Mouse (Mus musculus) stomach, embryonic 14.5 days (tissue): ENCODE data around the gene Zfp11. TPM values are rescaled to one million over a fixed set of nuclear protein-coding genes. Genes with fewer than 3 reads are reported as not detected.
A peak's percentile ranks its signal among the peaks of the same experiment; 100 is the strongest.

Source experiments
- ATAC-seq: fragments of 200-750 bp; cut with Nextera tagmentation; 2 replicates; pipeline ENCODE4 v1.8.0; 2017; ENCODE audit warnings: low read depth, moderate TSS enrichment; ENCODE audit not compliant: insufficient number of reproducible peaks, insufficient read depth, low FRiP score
- H3K27ac ChIP-seq: fragments of 300-500 bp; sonication (generic); 2 replicates; pipeline ENCODE4 v1.5.1; 2014; ENCODE audit warnings: mild to moderate bottlenecking, low read length, moderate library complexity, mixed read lengths
- H3K27me3 ChIP-seq: fragments of 300-500 bp; sonication (generic); 2 replicates; pipeline ENCODE4 v1.6.1; 2014; ENCODE audit warnings: low read length, control low read depth, mixed read lengths; ENCODE audit not compliant: control insufficient read depth, insufficient read depth
- H3K36me3 ChIP-seq: fragments of 300-500 bp; sonication (generic); 2 replicates; pipeline ENCODE4 v1.6.1; 2014; ENCODE audit warnings: mild to moderate bottlenecking, control low read depth, low read length, moderate library complexity, mixed read lengths; ENCODE audit not compliant: control insufficient read depth, insufficient read depth
- H3K4me1 ChIP-seq: fragments of 300-500 bp; sonication (generic); 2 replicates; pipeline ENCODE4 v1.6.1; 2014; ENCODE audit warnings: low read length, control low read depth, mixed read lengths; ENCODE audit not compliant: control insufficient read depth, insufficient read depth
- H3K4me2 ChIP-seq: fragments of 300-500 bp; sonication (generic); replicated peaks from 2 replicates; pipeline ENCODE4 v1.6.1; 2014; ENCODE audit warnings: low read depth, low read length, control low read depth
- H3K4me3 ChIP-seq: fragments of 300-500 bp; sonication (generic); 2 replicates; pipeline ENCODE4 v1.5.1; 2014; ENCODE audit warnings: low read depth, low read length, control low read depth
- H3K9ac ChIP-seq: fragments of 300-500 bp; sonication (generic); replicated peaks from 2 replicates; pipeline ENCODE4 v1.6.1; 2014; ENCODE audit warnings: low read depth, mild to moderate bottlenecking, control low read depth, low read length, moderate library complexity, mixed read lengths
- H3K9me3 ChIP-seq: fragments of 300-500 bp; sonication (generic); 2 replicates; pipeline ENCODE4 v1.6.1; 2016; ENCODE audit warnings: low read depth, low read length, control low read depth; ENCODE audit not compliant: control insufficient read depth
- WGBS: fragments of 180-500 bp; shearing (Covaris S2); extraction: QIAGEN DNeasy Blood & Tissue Kit; methylation state at CpG from one replicate; pipeline ENCODE4 v1.1.7; 2014; 5-methylcytosine and 5-hydroxymethylcytosine counted together
- polyA plus RNA-seq: library from polyadenylated mRNA; unstranded; fragments of >200 nt; fragmentation: Nextera tagmentation; extraction: Ambion mirVana; gene quantifications from 2 replicates; pipeline ENCODE4 v1.2.1, GENCODE M21; 2014

The Zfp11 gene
- polyA plus RNA-seq = 4.7 and 5.8 TPM in 2 replicates

GRCm38 (mm10) chr5:129670036-129670458, at the start of gene Zfp11:
Gene Zfp11, minus strand, starts transcription at chr5:129670099.
- Histone ChIP-seq H3K4me3 (peak within 1 kb of the TSS; percentile 72), H3K4me2 (peak within 1 kb of the TSS; percentile 50), H3K27ac (no peak within 1 kb of the TSS), H3K9ac (peak within 1 kb of the TSS; percentile 75), H3K4me1 (no peaks in the 10 kb centered on the region), H3K27me3 (no peaks in the 10 kb centered on the region), H3K36me3 (no peaks in the 10 kb centered on the region), H3K9me3 (0 out of 2 replicates have a peak, but pooled peaks cover 3% of the 10 kb centered on the region)
- WGBS = under 1% methylated on average over 23 of the region's 23 CpGs
- ATAC-seq = peak; percentile 82; the same call in 1 of the 2 replicates

GRCm38 (mm10) chr5:129717016-129717415, 47.1 kb upstream of the Zfp11 start:
- H3K27ac ChIP-seq = no peak overlapping the region
- H3K4me3 ChIP-seq = no peak overlapping the region
- ATAC-seq = no peak
- WGBS = 81% methylated on average over 9 of the region's 9 CpGs
- no peaks in the 10 kb centered on the region for H3K27me3 ChIP-seq
- H3K9me3 ChIP-seq = no peaks in the 10 kb centered on the region
- peaks cover 30% of the 10 kb centered on the region for H3K36me3 ChIP-seq
- no peak overlapping the region for H3K9ac ChIP-seq
- no peak overlapping the region for H3K4me2 ChIP-seq
- peaks cover 5% of the 10 kb centered on the region for H3K4me1 ChIP-seq

- H3K27me3 ChIP-seq = no peaks in the 10 kb centered on the region
- 0 out of 2 replicates have a peak within 1 kb of the TSS, but pooled peaks have one; percentile 44 for H3K27ac ChIP-seq
- H3K4me2 ChIP-seq = peak within 1 kb of the TSS; percentile 88
- H3K4me1 ChIP-seq = peaks cover 5% of the 10 kb centered on the region
- peak within 1 kb of the TSS; percentile 90 for H3K4me3 ChIP-seq
- peak within 1 kb of the TSS; percentile 78 for H3K9ac ChIP-seq
- ATAC-seq = peak; percentile 96
- under 1% methylated on average over 33 of the region's 33 CpGs for WGBS
- no peaks in the 10 kb centered on the region for H3K9me3 ChIP-seq
- peaks cover 30% of the 10 kb centered on the region for H3K36me3 ChIP-seq
Observed at GRCm38 (mm10) chr5:129715326-129715861, 45.5 kb upstream of the Zfp11 start, which contains the start of gene Mrps17. Gene Mrps17, plus strand, starts transcription at chr5:129715497.

DNA sequence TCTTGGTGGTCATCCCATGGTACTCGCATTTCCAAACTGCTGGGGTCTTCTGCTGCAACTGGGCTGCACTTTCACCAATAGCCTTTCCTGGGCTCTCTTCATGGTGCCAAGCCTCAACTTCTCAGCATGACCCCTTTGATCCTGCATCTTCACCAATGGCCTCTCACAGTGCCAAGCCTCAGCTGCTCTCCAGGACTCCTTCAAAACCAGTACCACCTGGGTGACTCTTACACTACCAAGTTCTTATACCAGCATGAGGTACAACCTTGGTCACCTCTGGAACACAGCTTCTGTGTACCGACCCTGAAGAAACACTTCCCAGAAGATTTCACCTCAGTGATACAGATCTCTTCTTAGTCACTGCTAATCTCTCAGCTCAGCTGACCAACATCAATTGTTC, 38.5 kb upstream of the Zfp11 start, which contains the start of gene Sept14:
Sept14 (minus strand) TSS at position 101 of the 400 bp plus-strand sequence.
- H3K27ac ChIP-seq = no peak within 1 kb of the TSS
- no peak for ATAC-seq
- no peak within 1 kb of the TSS for H3K4me2 ChIP-seq
- no peak within 1 kb of the TSS for H3K4me3 ChIP-seq
- H3K4me1 ChIP-seq = no peaks in the 10 kb centered on the region
- no peaks in the 10 kb centered on the region for H3K27me3 ChIP-seq
- WGBS = 71% methylated on average over 2 of the region's 2 CpGs
- no peaks in the 10 kb centered on the region for H3K36me3 ChIP-seq
- H3K9me3 ChIP-seq = no peaks in the 10 kb centered on the region
- H3K9ac ChIP-seq = no peak within 1 kb of the TSS

- Histone ChIP-seq H3K27ac (no peak overlapping the region), H3K27me3 (no peaks in the 10 kb centered on the region), H3K36me3 (no peaks in the 10 kb centered on the region), H3K9ac (no peak overlapping the region), H3K4me1 (no peaks in the 10 kb centered on the region), H3K4me2 (no peak overlapping the region), H3K4me3 (no peak overlapping the region), H3K9me3 (no peaks in the 10 kb centered on the region)
- ATAC-seq = no peak
Observed at GRCm38 (mm10) chr5:129703368-129703767, 33.5 kb upstream of the Zfp11 start.

DNA sequence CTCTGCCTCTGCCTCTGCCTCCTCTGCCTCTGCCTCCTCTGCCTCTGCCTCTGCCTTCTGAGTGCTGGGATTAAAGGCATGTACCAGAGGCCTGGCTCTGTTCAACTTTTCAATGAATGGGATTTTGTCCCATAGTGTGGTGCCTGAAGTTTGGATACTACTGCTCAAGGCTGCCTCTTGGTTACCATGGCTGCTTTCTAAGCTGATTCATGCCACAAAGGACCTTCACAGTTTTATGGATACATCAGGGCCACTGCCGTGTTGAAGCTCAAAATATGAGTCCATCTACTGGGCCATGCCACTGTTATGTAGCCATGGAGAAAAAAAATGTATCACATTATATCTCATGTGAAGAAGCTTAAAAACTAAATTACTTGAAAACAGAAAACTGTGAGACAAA, 31.8 kb upstream of the Zfp11 start:
- 74% methylated on average over 1 of the region's 1 CpGs for WGBS
- no peaks in the 10 kb centered on the region for H3K4me1 ChIP-seq
- H3K27ac ChIP-seq = no peak overlapping the region
- H3K4me2 ChIP-seq = no peak overlapping the region
- ATAC-seq = no peak
- H3K27me3 ChIP-seq = no peaks in the 10 kb centered on the region
- H3K9me3 ChIP-seq = no peaks in the 10 kb centered on the region
- no peak overlapping the region for H3K4me3 ChIP-seq
- H3K36me3 ChIP-seq = no peaks in the 10 kb centered on the region
- no peak overlapping the region for H3K9ac ChIP-seq

DNA sequence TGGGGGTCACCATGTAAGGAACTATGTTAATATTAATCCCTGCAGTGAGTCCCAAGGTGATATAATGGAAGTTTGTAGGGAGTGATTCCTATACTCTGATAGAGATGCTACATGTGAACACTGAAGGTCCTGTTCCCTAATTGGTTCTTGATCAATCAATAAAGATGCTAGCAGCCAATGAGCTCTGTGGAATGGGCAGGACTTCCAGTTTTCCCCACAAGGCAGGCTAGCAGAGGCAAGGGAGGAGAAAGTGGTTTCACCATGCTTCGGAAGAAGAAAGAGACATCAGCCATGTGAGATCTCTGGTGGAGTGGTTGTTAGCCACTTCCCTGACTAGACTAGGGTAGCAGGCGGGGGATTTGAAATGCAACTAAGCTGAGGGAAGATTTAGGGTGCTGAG, 30.6 kb upstream of the Zfp11 start:
- Histone ChIP-seq H3K27me3 (no peaks in the 10 kb centered on the region), H3K36me3 (no peaks in the 10 kb centered on the region), H3K4me1 (no peaks in the 10 kb centered on the region), H3K9me3 (no peaks in the 10 kb centered on the region), H3K4me2 (no peak overlapping the region), H3K9ac (no peak overlapping the region), H3K27ac (no peak overlapping the region), H3K4me3 (no peak overlapping the region)
- WGBS = 40% methylated on average over 2 of the region's 2 CpGs
- ATAC-seq = no peak

DNA sequence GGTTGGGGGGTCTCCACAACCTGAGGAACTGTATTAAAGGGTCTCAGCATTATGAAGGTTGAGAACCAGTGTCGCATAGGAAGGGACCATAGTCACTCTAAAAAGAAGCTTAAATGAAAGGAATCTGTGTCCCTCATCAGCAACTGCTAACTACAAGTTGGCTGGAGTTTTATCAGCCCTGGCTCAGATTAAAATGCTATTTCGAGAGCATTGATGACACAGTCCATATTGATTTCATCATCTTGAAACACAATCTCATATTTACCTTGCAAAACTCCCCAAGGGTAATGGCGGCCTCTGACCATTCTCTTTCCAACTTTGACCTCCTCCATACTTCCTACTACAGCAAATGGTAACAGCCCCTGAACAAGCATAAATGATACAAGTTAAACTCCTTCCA, 20.6 kb upstream of the Zfp11 start:
- 79% methylated on average over 3 of the region's 3 CpGs for WGBS
- Histone ChIP-seq H3K9me3 (no peaks in the 10 kb centered on the region), H3K9ac (no peak overlapping the region), H3K27ac (no peak overlapping the region), H3K4me3 (no peak overlapping the region), H3K4me1 (no peaks in the 10 kb centered on the region), H3K36me3 (no peaks in the 10 kb centered on the region), H3K4me2 (no peak overlapping the region), H3K27me3 (no peaks in the 10 kb centered on the region)
- no peak for ATAC-seq

GRCm38 (mm10) chr5:129687621-129688020, 17.7 kb upstream of the Zfp11 start:
- Histone ChIP-seq H3K4me3 (no peak overlapping the region), H3K4me2 (no peak overlapping the region), H3K9me3 (no peaks in the 10 kb centered on the region), H3K27ac (no peak overlapping the region), H3K4me1 (no peaks in the 10 kb centered on the region), H3K9ac (no peak overlapping the region), H3K36me3 (no peaks in the 10 kb centered on the region), H3K27me3 (no peaks in the 10 kb centered on the region)
- 83% methylated on average over 7 of the region's 7 CpGs for WGBS
- ATAC-seq = no peak
